13 mouse cellular contexts compared by ENCODE assay signal in genomic region chr8:84339320-84339719, GRCm38 (mm10). TPM values are rescaled to one million over a fixed set of nuclear protein-coding genes. Genes with fewer than 3 reads are reported as not detected.
DNase-seq lines count a peak whose midpoint lies in the region; ATAC-seq lines count a peak whose summit lies in the region.
"Had no signal": no experiment of that assay in that cellular context is flagged by ENCODE, and none has a peak within 500 bp of the region (broad histone marks: within the 10 kb centered on the region; RNA-seq: fewer than 3 reads in every experiment).

No protein-coding gene starts in this region.

- no peak overlapping the region for H3K27ac ChIP-seq in hindbrain, embryonic 14.5 days
- no peak overlapping the region for H3K27ac ChIP-seq in hindbrain, embryonic 13.5 days
- H3K27ac ChIP-seq in midbrain, embryonic 13.5 days: no peak overlapping the region
- H3K27ac ChIP-seq: heart, adult 2 months; liver, embryonic 15.5 days; macrophage had no signal

- no peak overlapping the region for H3K9ac ChIP-seq in hindbrain, embryonic 14.5 days
- H3K9ac ChIP-seq in hindbrain, embryonic 13.5 days: no peak overlapping the region
- no peak overlapping the region for H3K9ac ChIP-seq in midbrain, embryonic 13.5 days (replicated peaks)
- H3K9ac ChIP-seq: liver, embryonic 15.5 days had no signal

- ATAC-seq in hindbrain, embryonic 14.5 days (ENCODE audit: low FRiP score): no peak
- ATAC-seq in hindbrain, embryonic 13.5 days (ENCODE audit: low FRiP score): no peak
- ATAC-seq in midbrain, embryonic 13.5 days: no peak
- ATAC-seq: intestine, embryonic 16.5 days had no signal

- peak overlapping the region; percentile 44 for H3K4me2 ChIP-seq in hindbrain, embryonic 14.5 days (replicated peaks)
- H3K4me2 ChIP-seq in hindbrain, embryonic 13.5 days: no peak overlapping the region; the same call in 1 of the 2 replicates
- H3K4me2 ChIP-seq in midbrain, embryonic 13.5 days (replicated peaks): no peak overlapping the region
- H3K4me2 ChIP-seq: liver, embryonic 15.5 days had no signal

- H3K36me3 ChIP-seq in hindbrain, embryonic 14.5 days (replicated peaks; ENCODE audit: control insufficient read depth, insufficient read depth): no peaks in the 10 kb centered on the region
- no peaks in the 10 kb centered on the region for H3K36me3 ChIP-seq in hindbrain, embryonic 13.5 days
- H3K36me3 ChIP-seq in midbrain, embryonic 13.5 days: no peaks in the 10 kb centered on the region
- H3K36me3 ChIP-seq: liver, embryonic 15.5 days had no signal

- H3K4me1 ChIP-seq in hindbrain, embryonic 14.5 days (replicated peaks; ENCODE audit: control insufficient read depth, insufficient read depth, low read length): no peaks in the 10 kb centered on the region
- H3K4me1 ChIP-seq in hindbrain, embryonic 13.5 days (replicated peaks): peaks cover 21% of the 10 kb centered on the region
- H3K4me1 ChIP-seq in midbrain, embryonic 13.5 days (replicated peaks): peaks cover 7% of the 10 kb centered on the region
- H3K4me1 ChIP-seq: liver, embryonic 15.5 days had no signal

- no peak overlapping the region for H3K4me3 ChIP-seq in hindbrain, embryonic 14.5 days (replicated peaks; ENCODE audit: low read length)
- no peak overlapping the region for H3K4me3 ChIP-seq in hindbrain, embryonic 13.5 days
- no peak overlapping the region for H3K4me3 ChIP-seq in midbrain, embryonic 13.5 days (replicated peaks)
- H3K4me3 ChIP-seq: heart, adult 2 months; liver, embryonic 15.5 days had no signal

- no peaks in the 10 kb centered on the region for H3K9me3 ChIP-seq in hindbrain, embryonic 14.5 days (ENCODE audit: control insufficient read depth, low read length)
- H3K9me3 ChIP-seq in hindbrain, embryonic 13.5 days: no peaks in the 10 kb centered on the region
- no peaks in the 10 kb centered on the region for H3K9me3 ChIP-seq in midbrain, embryonic 13.5 days
- H3K9me3 ChIP-seq: liver, embryonic 15.5 days had no signal

- H3K27me3 ChIP-seq in hindbrain, embryonic 14.5 days (ENCODE audit: control insufficient read depth, insufficient read depth, low read length): peaks cover 31% of the 10 kb centered on the region
- peaks cover 46% of the 10 kb centered on the region for H3K27me3 ChIP-seq in hindbrain, embryonic 13.5 days
- H3K27me3 ChIP-seq in midbrain, embryonic 13.5 days: peaks cover 30% of the 10 kb centered on the region

- 8% methylated on average over 7 of the region's 7 CpGs for WGBS in hindbrain, embryonic 14.5 days
- 9% methylated on average over 7 of the region's 7 CpGs for WGBS in hindbrain, embryonic 13.5 days
- WGBS in midbrain, embryonic 13.5 days: 6% methylated on average over 7 of the region's 7 CpGs

- DNase-seq in hindbrain, embryonic 14.5 days (ENCODE audit: low spot score): no peak
- DNase-seq in right cerebral cortex, postnatal 14 days: peak; percentile 31
- no peak for DNase-seq in right cerebral cortex, adult 18-20 months
- DNase-seq in cerebellum, adult 11-12 months: peak; percentile 85
- peak; percentile 13 for DNase-seq in embryo, embryonic 10.5 days (ENCODE audit: low spot score)
- DNase-seq in lung, adult 18-20 months: no peak
- DNase-seq: adrenal gland, adult 8-10 months; heart, adult 2 months had no signal

RNA-seq across cellular contexts. Expression of gene Cacna1a, which starts 48.9 kb away (rescaled TPM):
- 14.1 and 18.5 TPM in 2 replicates for polyA plus RNA-seq in hindbrain, embryonic 14.5 days (2014; fragmentation: Nextera tagmentation; extraction: Ambion mirVana)
- polyA plus RNA-seq in hindbrain, embryonic 13.5 days (2015; fragmentation: Nextera tagmentation; extraction: Ambion mirVana): 20.9 and 22.9 TPM in 2 replicates
- polyA plus RNA-seq in midbrain, embryonic 13.5 days (2015; fragmentation: Nextera tagmentation; extraction: Ambion mirVana): 18.6 and 19.0 TPM in 2 replicates

Comparison
In these comparisons a context has a peak if more than half of its experiments do, and no peak if none do; other contexts are left out.
1. DNase-seq: peak in right cerebral cortex, postnatal 14 days (single experiment), cerebellum, adult 11-12 months (single experiment) and embryo, embryonic 10.5 days (single experiment); none in hindbrain, embryonic 14.5 days (single experiment), right cerebral cortex, adult 18-20 months (single experiment) and lung, adult 18-20 months (0 of 2).